Mouse (Mus musculus) liver, adult 2 months (tissue): Measurements from ENCODE around the gene Tapbpl. TPM values are rescaled to one million over a fixed set of nuclear protein-coding genes. Genes with fewer than 3 reads are reported as not detected.

ENCODE experiments used
- DNase-seq: peaks from one replicate; pipeline ENCODE4 v3.0.0-alpha.2; 2011; ENCODE audit warnings: low read depth, low spot score; ENCODE audit errors: extremely low read depth
- H3K27ac ChIP-seq: fragments of 200-500 bp; replicated peaks from 2 replicates; pipeline ENCODE4 v1.5.1; 2012; ENCODE audit warnings: low read depth, mild to moderate bottlenecking, control low read depth, inconsistent platforms, low read length; ENCODE audit not compliant: insufficient read depth
- H3K27me3 ChIP-seq: fragments of 200-500 bp; 2 replicates; pipeline ENCODE4 v1.6.1; 2012; ENCODE audit warnings: mild to moderate bottlenecking, moderate library complexity, low read length, inconsistent platforms; ENCODE audit not compliant: control insufficient read depth, insufficient read depth
- H3K36me3 ChIP-seq: fragments of 200-500 bp; 2 replicates; pipeline ENCODE4 v1.6.1; 2012; ENCODE audit warnings: low read length, inconsistent platforms; ENCODE audit not compliant: control insufficient read depth, insufficient read depth
- H3K4me1 ChIP-seq: fragments of 200-500 bp; 2 replicates; pipeline ENCODE4 v1.6.1; 2011; ENCODE audit warnings: low read length; ENCODE audit not compliant: control insufficient read depth, insufficient read depth
- H3K4me3 ChIP-seq: fragments of 200-500 bp; 2 replicates; pipeline ENCODE4 v1.5.1; 2011; ENCODE audit warnings: low read depth, mild to moderate bottlenecking, control low read depth, low read length, moderate library complexity; ENCODE audit not compliant: insufficient read depth
- H3K79me2 ChIP-seq: fragments of 200-500 bp; 2 replicates; pipeline ENCODE4 v1.6.1; 2012; ENCODE audit warnings: inconsistent platforms, mild to moderate bottlenecking, low read length, moderate library complexity; ENCODE audit not compliant: control insufficient read depth, insufficient read depth
- H3K9ac ChIP-seq: fragments of 200-500 bp; 2 replicates; pipeline ENCODE4 v1.6.1; 2012; ENCODE audit warnings: low read depth, mild to moderate bottlenecking, control low read depth, inconsistent platforms, low read length
- CTCF ChIP-seq: fragments of 200-500 bp; IDR thresholded peaks from 2 replicates; pipeline ENCODE4 v1.5.1; 2011; ENCODE audit warnings: low read depth, low read length, control low read depth
- POLR2A ChIP-seq: fragments of 200-500 bp; IDR thresholded peaks from 2 replicates; pipeline ENCODE4 v1.6.1; 2011; ENCODE audit warnings: low read length, control low read depth; ENCODE audit not compliant: insufficient read depth; ENCODE audit errors: extremely low read depth
- WGBS: fragments of 180-500 bp; shearing (Covaris S2); methylation state at CpG from one replicate; pipeline ENCODE4 v1.1.7; 2018; 5-methylcytosine and 5-hydroxymethylcytosine counted together
- polyA plus RNA-seq: library from polyadenylated mRNA; depleted of rRNA; stranded (reverse); fragments of >200 nt; gene quantifications from 2 replicates; pipeline ENCODE4 v1.2.3, GENCODE M21; 2012
- total RNA-seq: library from RNA; depleted of rRNA; stranded (reverse); fragments of >200 nt; gene quantifications from 2 replicates; pipeline ENCODE4 v1.2.3, GENCODE M21; 2014

The Tapbpl gene
- total and polyA plus RNA-seq, 2 experiments: 15.0 to 18.2 TPM

DNA sequence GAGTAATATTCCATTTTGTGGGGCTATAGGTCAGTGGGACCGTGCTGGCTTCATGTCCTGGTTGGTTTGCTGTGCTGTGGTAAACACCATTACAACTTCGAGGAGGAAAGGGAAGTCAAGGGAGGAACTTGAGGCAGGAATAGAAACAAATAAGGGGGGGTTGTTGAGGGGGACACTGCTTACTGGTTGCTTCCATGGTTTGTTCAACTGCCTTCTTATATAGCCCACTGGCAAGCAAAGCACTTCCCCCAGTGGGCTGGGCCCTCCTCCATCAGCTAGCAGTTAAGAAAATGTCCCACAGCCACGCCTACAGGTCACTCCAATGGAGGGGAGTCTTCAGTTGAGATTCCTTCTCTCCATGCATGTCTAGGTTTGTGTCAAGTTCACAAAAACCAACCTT is 20.6 kb upstream of the Tapbpl start:
- H3K9ac ChIP-seq: no peak overlapping the region
- H3K27me3 ChIP-seq: no peaks in the 10 kb centered on the region
- H3K79me2 ChIP-seq: no peaks in the 10 kb centered on the region
- TF ChIP-seq POLR2A: no peak
- no peak for TF ChIP-seq CTCF
- DNase-seq: peak; percentile 46
- H3K4me1 ChIP-seq: no peaks in the 10 kb centered on the region
- no peaks in the 10 kb centered on the region for H3K36me3 ChIP-seq
- no peak overlapping the region for H3K4me3 ChIP-seq
- WGBS: 86% methylated on average over 3 of the region's 3 CpGs
- no peak overlapping the region for H3K27ac ChIP-seq

DNA sequence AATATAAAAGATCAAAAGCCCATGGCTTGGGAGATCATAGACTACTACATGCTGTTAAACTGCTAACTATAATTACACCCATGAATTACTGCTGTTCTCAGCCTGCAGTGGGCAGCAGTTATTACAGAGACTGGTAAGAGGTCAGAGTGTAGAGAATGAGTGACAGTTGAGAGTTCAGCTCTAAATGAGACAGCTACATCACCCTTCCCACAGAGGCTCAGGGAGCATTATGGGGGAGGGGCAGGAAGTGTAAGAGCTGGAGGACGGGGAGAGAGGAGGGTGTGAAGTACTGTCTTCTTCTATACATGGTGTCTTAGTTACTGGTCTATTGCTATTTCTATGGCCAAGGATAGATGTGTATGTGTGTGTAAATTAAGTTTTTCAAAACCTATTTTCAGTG is 12.9 kb upstream of the Tapbpl start:
- Histone ChIP-seq H3K4me3 (no peak overlapping the region), H3K36me3 (no peaks in the 10 kb centered on the region), H3K79me2 (no peaks in the 10 kb centered on the region), H3K4me1 (no peaks in the 10 kb centered on the region), H3K27ac (no peak overlapping the region), H3K27me3 (no peaks in the 10 kb centered on the region), H3K9ac (no peak overlapping the region)
- TF ChIP-seq CTCF: no peak
- TF ChIP-seq POLR2A: no peak
- 43% methylated on average over 1 of the region's 1 CpGs for WGBS
- no peak for DNase-seq

DNA sequence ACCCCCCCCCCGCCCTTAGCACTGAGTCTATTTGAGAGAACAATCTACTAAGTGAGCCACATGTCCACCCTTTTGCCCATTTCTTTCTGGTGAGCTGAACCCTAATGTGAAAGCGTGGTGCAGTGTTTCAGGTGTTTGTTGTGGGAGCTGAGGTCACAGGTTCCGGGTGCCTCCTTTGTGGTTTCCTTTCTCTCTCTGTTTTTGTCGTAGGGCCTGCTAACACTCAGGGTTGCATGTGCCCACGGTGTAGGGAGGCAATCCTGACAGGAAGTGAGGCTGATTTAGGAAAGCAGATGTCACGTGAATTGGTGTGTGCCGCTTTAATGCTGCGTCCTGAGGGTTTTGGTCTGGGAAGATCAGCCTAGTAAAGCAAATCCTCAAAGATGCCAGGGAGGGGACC is 9.9 kb upstream of the Tapbpl start:
- no peak for TF ChIP-seq POLR2A
- TF ChIP-seq CTCF: no peak
- Histone ChIP-seq H3K36me3 (no peaks in the 10 kb centered on the region), H3K9ac (no peak overlapping the region), H3K27ac (no peak overlapping the region), H3K79me2 (no peaks in the 10 kb centered on the region), H3K4me3 (no peak overlapping the region), H3K27me3 (no peaks in the 10 kb centered on the region), H3K4me1 (no peaks in the 10 kb centered on the region)
- DNase-seq: no peak
- 85% methylated on average over 8 of the region's 8 CpGs for WGBS

DNA sequence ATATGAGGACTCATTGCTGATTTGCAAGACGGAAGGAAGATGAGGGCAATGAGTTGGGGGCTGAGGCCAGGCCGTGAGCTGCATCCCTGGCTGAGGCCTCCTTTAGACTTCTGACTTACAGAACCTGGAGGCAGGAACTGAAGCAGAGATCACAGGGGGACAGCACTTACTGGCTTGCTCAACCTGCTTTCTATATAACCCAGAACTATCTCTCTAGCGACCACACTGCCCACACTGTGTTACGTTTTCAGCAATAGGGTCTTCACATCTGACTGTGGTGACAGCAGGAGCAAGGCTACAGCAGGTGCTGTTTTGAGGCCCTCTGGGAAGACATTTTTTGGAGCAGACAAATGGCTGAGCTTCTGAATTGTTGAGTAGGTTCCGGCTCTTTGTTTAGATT is 9.0 kb upstream of the Tapbpl start:
- WGBS: 94% methylated on average over 5 of the region's 5 CpGs
- no peak for DNase-seq
- TF ChIP-seq CTCF (no peak), POLR2A (no peak)
- no peak overlapping the region for H3K4me3 ChIP-seq
- no peaks in the 10 kb centered on the region for H3K27me3 ChIP-seq
- no peaks in the 10 kb centered on the region for H3K4me1 ChIP-seq
- no peak overlapping the region for H3K9ac ChIP-seq
- no peak overlapping the region for H3K27ac ChIP-seq
- H3K79me2 ChIP-seq: no peaks in the 10 kb centered on the region
- H3K36me3 ChIP-seq: no peaks in the 10 kb centered on the region

DNA sequence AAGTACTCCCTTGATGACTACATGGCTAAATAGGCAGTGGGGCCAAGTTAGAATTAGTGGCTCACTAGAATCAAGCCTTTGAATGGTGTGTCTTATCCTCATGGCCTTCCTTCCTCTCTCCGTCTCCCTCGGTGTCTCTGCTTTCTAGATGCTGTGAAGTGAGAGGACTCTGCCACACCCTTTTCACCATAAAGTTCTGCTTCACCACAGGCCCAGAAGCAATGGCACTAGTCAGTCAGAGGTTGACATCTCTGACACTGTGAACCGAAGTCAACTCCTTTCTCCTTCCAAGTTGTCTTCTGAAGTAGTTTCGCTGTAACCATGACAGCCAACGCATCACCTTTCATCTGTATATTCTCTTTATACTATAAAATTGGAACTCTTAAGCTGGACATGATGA is 7.9 kb upstream of the Tapbpl start:
- no peaks in the 10 kb centered on the region for H3K4me1 ChIP-seq
- H3K79me2 ChIP-seq: no peaks in the 10 kb centered on the region
- no peak for DNase-seq
- TF ChIP-seq CTCF (no peak), POLR2A (no peak)
- WGBS: 95% methylated on average over 5 of the region's 5 CpGs
- H3K36me3 ChIP-seq: no peaks in the 10 kb centered on the region
- no peak overlapping the region for H3K4me3 ChIP-seq
- H3K27me3 ChIP-seq: no peaks in the 10 kb centered on the region
- H3K9ac ChIP-seq: no peak overlapping the region
- H3K27ac ChIP-seq: no peak overlapping the region

DNA sequence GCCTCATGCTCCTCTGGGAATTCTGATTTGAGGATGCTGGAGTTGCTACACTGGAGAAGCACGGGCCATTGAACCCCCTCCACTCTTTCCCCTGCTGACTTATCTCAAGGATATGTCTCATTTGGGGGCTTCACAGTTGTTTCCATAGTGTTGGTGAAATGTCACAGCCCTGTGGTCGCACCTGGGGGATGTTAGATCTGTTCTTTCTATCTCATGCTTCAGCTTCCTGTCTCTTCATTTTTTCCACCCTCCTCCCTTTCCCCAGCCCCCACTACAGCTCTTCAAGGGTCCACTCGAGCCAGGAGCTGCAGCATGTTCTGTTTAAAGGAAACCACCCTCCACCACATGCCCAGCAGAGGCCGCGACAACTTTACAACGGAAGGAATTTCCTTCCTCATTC is 6.7 kb upstream of the Tapbpl start:
- no peaks in the 10 kb centered on the region for H3K36me3 ChIP-seq

More for the DNA sequence above, 6.7 kb upstream of the Tapbpl start:
- H3K4me3 ChIP-seq: no peak overlapping the region
- H3K9ac ChIP-seq: no peak overlapping the region
- TF ChIP-seq CTCF (no peak), POLR2A (no peak)
- no peaks in the 10 kb centered on the region for H3K79me2 ChIP-seq
- H3K27ac ChIP-seq: no peak overlapping the region
- no peaks in the 10 kb centered on the region for H3K4me1 ChIP-seq
- WGBS: 68% methylated on average over 6 of the region's 6 CpGs
- H3K27me3 ChIP-seq: no peaks in the 10 kb centered on the region
- no peak for DNase-seq
